Mouse (Mus musculus): Measurements from ENCODE around the gene Isl2.

Gene Isl2

GRCm38 (mm10) chr9:55538377-55538776 is at the start of gene Isl2:
Isl2 (plus strand) TSS chr9:55538672.
- no peak for DNase-seq (ENCODE audit: low spot score)

- peak; percentile 12 for DNase-seq (ENCODE audit: low spot score)
Measured at GRCm38 (mm10) chr9:55507922-55508321, 30.6 kb upstream of the Isl2 start.

GRCm38 (mm10) chr9:55508701-55509100 is 29.8 kb upstream of the Isl2 start:
- no peak for DNase-seq (ENCODE audit: low spot score)

GRCm38 (mm10) chr9:55509731-55510130 is 28.7 kb upstream of the Isl2 start:
- DNase-seq (ENCODE audit: low spot score), result no peak

GRCm38 (mm10) chr9:55510651-55511235 is 27.7 kb upstream of the Isl2 start:
- DNase-seq (ENCODE audit: low spot score), result no peak

GRCm38 (mm10) chr9:55511521-55511993 is 26.9 kb upstream of the Isl2 start:
- peak; percentile 43 for DNase-seq (ENCODE audit: low spot score)

GRCm38 (mm10) chr9:55512027-55512543 is 26.4 kb upstream of the Isl2 start, which contains the start of gene Etfa:
Etfa (minus strand) TSS chr9:55512243.
- peak; percentile 91 for DNase-seq (ENCODE audit: low spot score)

- no peak for DNase-seq (ENCODE audit: low spot score)
Measured at GRCm38 (mm10) chr9:55525716-55526115, 12.8 kb upstream of the Isl2 start.

- peak; percentile 59 for DNase-seq (ENCODE audit: low spot score)
Measured at GRCm38 (mm10) chr9:55535907-55536306, 2.6 kb upstream of the Isl2 start.

- no peak for DNase-seq (ENCODE audit: low spot score)
Measured at GRCm38 (mm10) chr9:55539006-55539405, 534 bp downstream of the Isl2 start.

GRCm38 (mm10) chr9:55539661-55540390 is 1.4 kb downstream of the Isl2 start:
- DNase-seq (ENCODE audit: low spot score), result peak; percentile 17

- DNase-seq (ENCODE audit: low spot score), result no peak
Measured at GRCm38 (mm10) chr9:55540391-55540770, 1.9 kb downstream of the Isl2 start.

GRCm38 (mm10) chr9:55540888-55541287 is 2.4 kb downstream of the Isl2 start:
- peak; percentile 40 for DNase-seq (ENCODE audit: low spot score)

GRCm38 (mm10) chr9:55541681-55542365 is 3.4 kb downstream of the Isl2 start:
- peak; percentile 15 for DNase-seq (ENCODE audit: low spot score)

- DNase-seq (ENCODE audit: low spot score), result no peak
Measured at GRCm38 (mm10) chr9:55542366-55543325, 4.2 kb downstream of the Isl2 start.

GRCm38 (mm10) chr9:55543336-55543702 is 4.8 kb downstream of the Isl2 start:
- no peak for DNase-seq (ENCODE audit: low spot score)

GRCm38 (mm10) chr9:55543703-55544401 is 5.4 kb downstream of the Isl2 start:
- peak; percentile 23 for DNase-seq (ENCODE audit: low spot score)

- DNase-seq (ENCODE audit: low spot score), result peak; percentile 29
Measured at GRCm38 (mm10) chr9:55544861-55545555, 6.5 kb downstream of the Isl2 start.

GRCm38 (mm10) chr9:55545556-55546175 is 7.2 kb downstream of the Isl2 start:
- DNase-seq (ENCODE audit: low spot score), result no peak
